Mouse (Mus musculus) right cerebral cortex, adult 2 months (tissue): Measurements from ENCODE around the gene Kcna6.

Experiments
- DNase-seq, 2 experiments: peaks; one replicate each; pipeline ENCODE4 v3.0.0; 2021 to 2022; ENCODE audit warnings: low spot score in 2 of 2

The Kcna6 gene

GRCm38 (mm10) chr6:126735806-126736205, 4.7 kb downstream of the Kcna6 start:
- no peak for DNase-seq

- no peak for DNase-seq
Measured at GRCm38 (mm10) chr6:126732645-126733044, 7.8 kb downstream of the Kcna6 start.

- no peak for DNase-seq
Measured at GRCm38 (mm10) chr6:126728803-126729202, 11.7 kb downstream of the Kcna6 start.

GRCm38 (mm10) chr6:126718423-126719087, 21.9 kb downstream of the Kcna6 start:
- no peak for DNase-seq

- DNase-seq, result peak in 1 of 2 experiments; percentile 32
Measured at GRCm38 (mm10) chr6:126712531-126712930, 27.9 kb downstream of the Kcna6 start.

GRCm38 (mm10) chr6:126705936-126706335, 34.5 kb downstream of the Kcna6 start:
- peak; percentile 74 to 77 for DNase-seq

GRCm38 (mm10) chr6:126704430-126704829, 36.0 kb downstream of the Kcna6 start:
- DNase-seq, result no peak

GRCm38 (mm10) chr6:126702116-126702515, 38.4 kb downstream of the Kcna6 start:
- DNase-seq, result peak; percentile 96 to 97

- no peak for DNase-seq
Measured at GRCm38 (mm10) chr6:126701196-126701595, 39.3 kb downstream of the Kcna6 start.

GRCm38 (mm10) chr6:126699995-126700394, 40.5 kb downstream of the Kcna6 start:
- DNase-seq, result no peak

GRCm38 (mm10) chr6:126687120-126687519, 53.4 kb downstream of the Kcna6 start:
- DNase-seq, result no peak

- DNase-seq, result no peak
Measured at GRCm38 (mm10) chr6:126685135-126685534, 55.3 kb downstream of the Kcna6 start.

GRCm38 (mm10) chr6:126678961-126679360, 61.5 kb downstream of the Kcna6 start:
- DNase-seq, result no peak

- DNase-seq, result no peak
Measured at GRCm38 (mm10) chr6:126667001-126667400, 73.5 kb downstream of the Kcna6 start.

GRCm38 (mm10) chr6:126666091-126666490, 74.4 kb downstream of the Kcna6 start:
- peak in 1 of 2 experiments; percentile 21 for DNase-seq

- no peak for DNase-seq
Measured at GRCm38 (mm10) chr6:126664569-126664968, 75.9 kb downstream of the Kcna6 start.
